Mouse (Mus musculus): ENCODE data around the gene Hsp90ab1.

- TF ChIP-seq CTCF (IDR thresholded peaks at IDR 0.05; ENCODE audit: low read depth, low read length) (no peak), EP300 (IDR thresholded peaks at IDR 0.05; ENCODE audit: insufficient read depth, low read depth, low read length) (no peak), POLR2A (IDR thresholded peaks at IDR 0.05; ENCODE audit: insufficient read depth, low read length) (no peak)
Measured at GRCm38 (mm10) chr17:45544873-45545277, 28.2 kb downstream of the Hsp90ab1 start.
